Mouse (Mus musculus) E14TG2a.4 (cell line): ENCODE results near the gene Ankrd33.

Source experiments
- H3K27me3 ChIP-seq: 2 replicates; pipeline ENCODE4 v1.6.1; 2014; ENCODE audit warnings: low read length, control low read depth; ENCODE audit not compliant: insufficient read depth
- H3K36me3 ChIP-seq: 2 replicates; pipeline ENCODE4 v1.6.1; 2014; ENCODE audit warnings: low read length, control low read depth; ENCODE audit not compliant: insufficient read depth
- H3K4me1 ChIP-seq: replicated peaks from 2 replicates; pipeline ENCODE4 v1.6.1; 2014; ENCODE audit warnings: low read depth, low read length, control low read depth
- H3K4me3 ChIP-seq: replicated peaks from 2 replicates; pipeline ENCODE4 v1.5.1; 2014; ENCODE audit warnings: mild to moderate bottlenecking, low read length
- H3K9me3 ChIP-seq: 2 replicates; pipeline ENCODE4 v1.6.1; 2014; ENCODE audit warnings: low read length, control low read depth
- CTCF ChIP-seq: conservative IDR thresholded peaks from 2 replicates; pipeline ENCODE4 v1.5.1; 2014; ENCODE audit warnings: low read length
- NANOG ChIP-seq: IDR thresholded peaks from 2 replicates; pipeline ENCODE4 v1.6.1; 2014; ENCODE audit warnings: borderline replicate concordance, low read length, mixed read lengths
- POU5F1 ChIP-seq: IDR thresholded peaks from 2 replicates; pipeline ENCODE4 v1.6.1; 2014; ENCODE audit warnings: low read length, borderline replicate concordance

The Ankrd33 gene

GRCm38 (mm10) chr15:101144779-101145178 is 29.2 kb downstream of the Ankrd33 start:
- Histone ChIP-seq H3K36me3 (no peaks in the 10 kb centered on the region), H3K27me3 (peaks cover 3% of the 10 kb centered on the region; the same call in 1 of the 2 replicates), H3K4me1 (peaks cover 81% of the 10 kb centered on the region), H3K9me3 (no peaks in the 10 kb centered on the region), H3K4me3 (peak overlapping the region; percentile 29; the same call in 1 of the 2 replicates)
- TF ChIP-seq POU5F1 = no peak
- TF ChIP-seq CTCF = no peak
- no peak for TF ChIP-seq NANOG

DNA sequence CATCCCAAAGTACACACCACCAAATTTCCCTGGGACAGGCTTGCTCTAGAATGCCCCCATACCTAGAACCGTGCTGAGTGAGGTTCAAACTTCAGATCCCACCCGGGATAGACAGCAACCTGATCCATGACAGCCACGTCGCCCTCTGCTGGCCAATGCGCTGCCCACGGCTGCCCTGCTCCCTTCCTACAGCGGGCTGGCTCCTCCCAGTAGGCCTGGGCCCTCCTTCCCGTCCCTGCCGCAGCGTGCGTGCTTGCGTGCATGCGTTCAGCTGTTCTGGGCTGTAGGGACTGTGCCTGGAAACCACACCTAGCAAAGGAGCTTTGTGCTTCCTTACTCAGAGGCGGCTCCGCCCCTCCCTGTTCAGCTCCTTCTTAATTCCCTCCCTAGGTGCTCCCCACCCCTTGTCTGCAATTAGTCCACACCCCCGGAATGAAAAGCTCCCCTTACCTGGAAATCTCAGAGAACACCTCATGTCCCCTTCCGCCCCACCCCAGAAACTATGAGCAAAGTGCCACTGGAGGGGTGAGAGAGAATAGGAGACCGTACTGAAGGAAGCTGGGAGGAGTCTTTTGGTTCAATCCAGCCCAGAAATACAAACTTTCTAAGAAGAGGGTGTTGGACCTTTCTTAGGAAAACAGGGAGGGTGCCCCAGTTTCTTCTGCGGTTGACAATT is 30.0 kb downstream of the Ankrd33 start:
- Histone ChIP-seq H3K27me3 (no peaks in the 10 kb centered on the region; the same call in 1 of the 2 replicates), H3K4me1 (peaks cover 73% of the 10 kb centered on the region), H3K36me3 (no peaks in the 10 kb centered on the region), H3K4me3 (peak overlapping the region; percentile 49), H3K9me3 (no peaks in the 10 kb centered on the region)
- TF ChIP-seq POU5F1 (no peak), CTCF (peak; percentile 22)

GRCm38 (mm10) chr15:101146100-101146965 is 30.8 kb downstream of the Ankrd33 start:
- no peaks in the 10 kb centered on the region; the same call in 1 of the 2 replicates for H3K27me3 ChIP-seq
- H3K36me3 ChIP-seq = no peaks in the 10 kb centered on the region
- H3K4me3 ChIP-seq = peak overlapping the region; percentile 49
- no peak for TF ChIP-seq POU5F1
- TF ChIP-seq CTCF = no peak
- no peak for TF ChIP-seq NANOG
- H3K9me3 ChIP-seq = no peaks in the 10 kb centered on the region
- H3K4me1 ChIP-seq = peaks cover 68% of the 10 kb centered on the region

- TF ChIP-seq CTCF (no peak), POU5F1 (no peak), NANOG (no peak)
Measured at GRCm38 (mm10) chr15:101147115-101147909, 31.8 kb downstream of the Ankrd33 start.

GRCm38 (mm10) chr15:101147910-101148273 is 32.3 kb downstream of the Ankrd33 start:
- no peaks in the 10 kb centered on the region; the same call in 1 of the 2 replicates for H3K27me3 ChIP-seq
- H3K9me3 ChIP-seq = no peaks in the 10 kb centered on the region
- H3K4me1 ChIP-seq = peaks cover 59% of the 10 kb centered on the region
- 0 out of 2 replicates have a peak overlapping the region, but pooled peaks have one; percentile 5 for H3K4me3 ChIP-seq
- no peaks in the 10 kb centered on the region for H3K36me3 ChIP-seq
- TF ChIP-seq CTCF = no peak
- TF ChIP-seq NANOG = no peak
- TF ChIP-seq POU5F1 = no peak

More at GRCm38 (mm10) chr15:101147115-101147909, 31.8 kb downstream of the Ankrd33 start:
- Histone ChIP-seq H3K27me3 (no peaks in the 10 kb centered on the region; the same call in 1 of the 2 replicates), H3K36me3 (no peaks in the 10 kb centered on the region), H3K9me3 (no peaks in the 10 kb centered on the region), H3K4me3 (0 out of 2 replicates have a peak overlapping the region, but pooled peaks have one; percentile 5), H3K4me1 (peaks cover 59% of the 10 kb centered on the region)

GRCm38 (mm10) chr15:101148604-101149003 is 33.0 kb downstream of the Ankrd33 start:
- Histone ChIP-seq H3K9me3 (no peaks in the 10 kb centered on the region), H3K36me3 (no peaks in the 10 kb centered on the region), H3K4me3 (no peak overlapping the region), H3K27me3 (no peaks in the 10 kb centered on the region; the same call in 1 of the 2 replicates), H3K4me1 (peaks cover 57% of the 10 kb centered on the region)
- TF ChIP-seq NANOG = no peak
- TF ChIP-seq CTCF = peak; percentile 65

GRCm38 (mm10) chr15:101151409-101152261 is 36.1 kb downstream of the Ankrd33 start:
- H3K4me1 ChIP-seq = peaks cover 46% of the 10 kb centered on the region
- H3K36me3 ChIP-seq = no peaks in the 10 kb centered on the region
- no peaks in the 10 kb centered on the region for H3K9me3 ChIP-seq
- H3K4me3 ChIP-seq = no peak overlapping the region
- H3K27me3 ChIP-seq = no peaks in the 10 kb centered on the region; the same call in 1 of the 2 replicates
- TF ChIP-seq POU5F1 = no peak
- no peak for TF ChIP-seq CTCF
- no peak for TF ChIP-seq NANOG
